Mouse (Mus musculus): Measurements from ENCODE around the gene Zfp282.

- TF ChIP-seq CTCF (IDR thresholded peaks at IDR 0.05; ENCODE audit: borderline replicate concordance, control insufficient read depth, extremely low read depth, insufficient read depth, low read length, poor library complexity) = no peak
- no peak for TF ChIP-seq POLR2A (IDR thresholded peaks at IDR 0.05; ENCODE audit: control insufficient read depth, extremely low read depth, insufficient read depth, low read length, poor library complexity)
Measured at GRCm38 (mm10) chr6:47842337-47842736, 34.7 kb upstream of the Zfp282 start.
